Mouse (Mus musculus): ENCODE results near the gene Fam163b. TPM values are rescaled to one million over a fixed set of nuclear protein-coding genes. Genes with fewer than 3 reads are reported as not detected.

The Fam163b gene
- total RNA-seq, 2 experiments from 2014 or later, result 0.19 to 0.43 TPM

- intact Hi-C loops (cut with DNase I), result no loop called here
- no peak for DNase-seq
Observed at GRCm38 (mm10) chr2:27136336-27136735, 6.0 kb downstream of the Fam163b start.

- DNase-seq, result no peak
- intact Hi-C loops (cut with DNase I), result no loop called here
Observed at GRCm38 (mm10) chr2:27135935-27136334, 6.4 kb downstream of the Fam163b start.

GRCm38 (mm10) chr2:27128990-27129389 lies 13.3 kb downstream of the Fam163b start:
- intact Hi-C loops (cut with DNase I), result no loop called here

GRCm38 (mm10) chr2:27126496-27126895 lies 15.8 kb downstream of the Fam163b start:
- intact Hi-C loops (cut with DNase I), result loop anchor here (2.0 kb wide), 3 partner anchors 84 to 110 kb away; no protein-coding TSS in a partner anchor
- DNase-seq, result no peak

More at GRCm38 (mm10) chr2:27128990-27129389, 13.3 kb downstream of the Fam163b start:
- DNase-seq, result no peak

- intact Hi-C loops (cut with DNase I), result loop anchor here (2.0 kb wide), 3 partner anchors 83 to 111 kb away; no protein-coding TSS in a partner anchor
- DNase-seq, result peak; percentile 65 to 72
Observed at GRCm38 (mm10) chr2:27125979-27126378, 16.3 kb downstream of the Fam163b start.

GRCm38 (mm10) chr2:27123121-27123520 lies 19.2 kb downstream of the Fam163b start:
- intact Hi-C loops (cut with DNase I), result no loop called here
- DNase-seq, result no peak

- no peak for DNase-seq
- intact Hi-C loops (cut with DNase I), result no loop called here
Observed at GRCm38 (mm10) chr2:27122578-27122977, 19.7 kb downstream of the Fam163b start.

- DNase-seq, result no peak
- intact Hi-C loops (cut with DNase I), result loop anchor here (2.0 kb wide), 2 partner anchors 47 to 61 kb away; no protein-coding TSS in a partner anchor
Observed at GRCm38 (mm10) chr2:27121626-27122355, 20.5 kb downstream of the Fam163b start.

- intact Hi-C loops (cut with DNase I), result loop anchor here (2.0 kb wide), 2 partner anchors 45 to 63 kb away; no protein-coding TSS in a partner anchor
- peak; percentile 77 to 78 for DNase-seq
Observed at GRCm38 (mm10) chr2:27120241-27120641, 22.1 kb downstream of the Fam163b start.

- intact Hi-C loops (cut with DNase I), result loop anchor here (2.0 kb wide), 2 partner anchors 45 to 63 kb away; no protein-coding TSS in a partner anchor
- no peak for DNase-seq
Observed at GRCm38 (mm10) chr2:27119766-27120165, 22.5 kb downstream of the Fam163b start.

GRCm38 (mm10) chr2:27118452-27118851 lies 23.8 kb downstream of the Fam163b start:
- intact Hi-C loops (cut with DNase I), result no loop called here

GRCm38 (mm10) chr2:27114169-27114568 lies 28.1 kb downstream of the Fam163b start:
- intact Hi-C loops (cut with DNase I), result no loop called here
- DNase-seq, result no peak

More at GRCm38 (mm10) chr2:27118452-27118851, 23.8 kb downstream of the Fam163b start:
- DNase-seq, result no peak

- intact Hi-C loops (cut with DNase I), result no loop called here
- no peak for DNase-seq
Observed at GRCm38 (mm10) chr2:27112585-27112984, 29.7 kb downstream of the Fam163b start.

GRCm38 (mm10) chr2:27109052-27109451 lies 33.2 kb downstream of the Fam163b start:
- intact Hi-C loops (cut with DNase I), result no loop called here
- DNase-seq, result no peak

GRCm38 (mm10) chr2:27108144-27108543 lies 34.1 kb downstream of the Fam163b start:
- intact Hi-C loops (cut with DNase I), result no loop called here
- DNase-seq, result no peak

GRCm38 (mm10) chr2:27106816-27107215 lies 35.5 kb downstream of the Fam163b start:
- no peak for DNase-seq

GRCm38 (mm10) chr2:27103554-27103953 lies 38.7 kb downstream of the Fam163b start:
- intact Hi-C loops (cut with DNase I), result no loop called here
- DNase-seq, result no peak

More at GRCm38 (mm10) chr2:27106816-27107215, 35.5 kb downstream of the Fam163b start:
- intact Hi-C loops (cut with DNase I), result no loop called here

GRCm38 (mm10) chr2:27097776-27098175 lies 44.5 kb downstream of the Fam163b start:
- DNase-seq, result peak; percentile 53 to 61
- intact Hi-C loops (cut with DNase I), result no loop called here

GRCm38 (mm10) chr2:27097241-27097656 lies 45.0 kb downstream of the Fam163b start:
- no peak for DNase-seq
- intact Hi-C loops (cut with DNase I), result no loop called here

- DNase-seq, result no peak
- intact Hi-C loops (cut with DNase I), result no loop called here
Observed at GRCm38 (mm10) chr2:27096341-27096981, 45.8 kb downstream of the Fam163b start.

GRCm38 (mm10) chr2:27095178-27095577 lies 47.1 kb downstream of the Fam163b start:
- DNase-seq, result no peak
- intact Hi-C loops (cut with DNase I), result no loop called here
